Mouse (Mus musculus) olfactory bulb, adult 2 months (tissue): Measurements from ENCODE around the gene Jarid2. TPM values are rescaled to one million over a fixed set of nuclear protein-coding genes. Genes with fewer than 3 reads are reported as not detected.
A peak's percentile ranks its signal among the peaks of the same experiment; 100 is the strongest.

ENCODE experiments used
- H3K27ac ChIP-seq: fragments of 200-500 bp; 2 replicates; pipeline ENCODE4 v1.5.1; 2012; ENCODE audit warnings: low read depth, low read length; ENCODE audit not compliant: insufficient read depth
- H3K4me1 ChIP-seq: fragments of 200-500 bp; 2 replicates; pipeline ENCODE4 v1.6.1; 2012; ENCODE audit warnings: low read length; ENCODE audit not compliant: control insufficient read depth, insufficient read depth
- H3K4me3 ChIP-seq: fragments of 200-500 bp; 2 replicates; pipeline ENCODE4 v1.5.1; 2012; ENCODE audit warnings: mild to moderate bottlenecking, low read depth, low read length, moderate library complexity; ENCODE audit not compliant: insufficient read depth
- CTCF ChIP-seq: fragments of 200-500 bp; IDR thresholded peaks from 2 replicates; pipeline ENCODE4 v1.5.1; 2012; ENCODE audit warnings: low read depth, mild to moderate bottlenecking, low read length, moderate library complexity; ENCODE audit not compliant: insufficient read depth
- POLR2A ChIP-seq: fragments of 200-500 bp; IDR thresholded peaks from 2 replicates; pipeline ENCODE4 v1.6.1; 2012; ENCODE audit warnings: mild to moderate bottlenecking, low read depth, low read length, moderate library complexity; ENCODE audit not compliant: insufficient read depth
- WGBS: fragments of 180-500 bp; shearing (Covaris S2); methylation state at CpG from one replicate; pipeline ENCODE4 v1.1.7; 2018; 5-methylcytosine and 5-hydroxymethylcytosine counted together
- polyA plus RNA-seq: library from polyadenylated mRNA; stranded (reverse); fragments of >200 nt; gene quantifications from 2 replicates; pipeline ENCODE4 v1.2.4, GENCODE M21; 2012; ENCODE audit warnings: low replicate concordance; ENCODE audit not compliant: missing spikeins, insufficient read depth, insufficient read length

The Jarid2 gene
- polyA plus RNA-seq, 1 experiment = 107 TPM

DNA sequence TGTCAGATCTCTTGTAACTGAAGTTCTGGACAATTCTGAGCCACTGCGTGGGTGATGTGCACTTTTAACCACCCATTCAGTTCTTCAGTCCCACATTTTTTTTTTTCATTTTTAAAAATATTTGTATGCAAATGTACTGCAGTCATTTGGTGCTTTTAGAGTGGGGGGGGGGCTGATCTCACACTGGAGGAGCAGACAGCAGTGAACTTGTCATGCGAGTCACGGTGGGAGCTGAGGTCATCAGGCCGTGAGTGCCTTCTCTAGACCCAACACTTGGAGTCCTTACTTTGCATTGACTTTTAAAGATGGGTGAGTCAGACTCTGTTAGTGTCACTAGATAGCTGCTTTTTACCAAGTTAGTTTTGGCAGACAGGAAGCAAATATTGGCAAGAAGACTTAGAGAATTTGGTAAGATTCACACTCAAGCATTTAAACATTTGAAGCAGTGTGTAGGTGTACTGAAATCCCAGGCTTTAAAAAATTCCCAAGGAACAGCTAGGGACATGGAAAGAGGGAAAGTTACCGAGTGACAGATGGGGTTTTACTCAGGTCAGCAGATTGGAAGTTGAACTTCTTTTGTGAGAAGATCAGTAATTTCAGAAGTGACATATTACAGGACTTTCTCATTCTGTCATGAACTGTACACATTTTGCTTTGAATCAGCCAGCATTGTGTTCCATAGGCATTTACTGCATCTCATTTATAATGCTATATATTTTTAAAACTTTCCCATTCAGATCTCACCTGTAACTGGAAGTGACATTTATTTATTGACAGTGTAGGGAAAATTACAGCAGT lies 41.7 kb downstream of the Jarid2 start:
- TF ChIP-seq CTCF = no peak
- TF ChIP-seq POLR2A = no peak
- no peak overlapping the region for H3K27ac ChIP-seq
- peaks cover 2% of the 10 kb centered on the region; the same call in 1 of the 2 replicates for H3K4me1 ChIP-seq
- no peak overlapping the region for H3K4me3 ChIP-seq
- 63% methylated on average over 5 of the region's 5 CpGs for WGBS

DNA sequence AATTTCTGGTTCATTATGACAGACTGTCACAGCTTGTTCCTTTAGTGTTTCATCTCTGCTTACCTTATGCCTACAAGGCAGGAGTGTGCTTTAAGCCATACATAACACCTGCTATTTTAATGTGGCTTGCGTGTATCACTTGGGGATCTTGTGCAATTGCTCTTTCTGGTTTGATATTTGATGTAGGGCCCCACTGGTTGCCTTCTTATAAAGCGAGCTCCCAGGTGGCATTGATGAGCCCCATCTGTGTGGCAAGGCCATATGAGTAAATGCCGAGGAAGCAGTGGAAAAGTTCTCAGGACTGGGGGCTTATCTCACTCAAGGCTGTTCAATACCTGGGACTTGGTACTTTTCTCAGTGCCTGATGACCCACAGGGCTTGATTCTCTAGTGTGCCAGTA lies 43.5 kb downstream of the Jarid2 start:
- Histone ChIP-seq H3K27ac (no peak overlapping the region), H3K4me3 (no peak overlapping the region), H3K4me1 (peaks cover 2% of the 10 kb centered on the region; the same call in 1 of the 2 replicates)
- 94% methylated on average over 3 of the region's 3 CpGs for WGBS
- TF ChIP-seq POLR2A = no peak
- no peak for TF ChIP-seq CTCF

DNA sequence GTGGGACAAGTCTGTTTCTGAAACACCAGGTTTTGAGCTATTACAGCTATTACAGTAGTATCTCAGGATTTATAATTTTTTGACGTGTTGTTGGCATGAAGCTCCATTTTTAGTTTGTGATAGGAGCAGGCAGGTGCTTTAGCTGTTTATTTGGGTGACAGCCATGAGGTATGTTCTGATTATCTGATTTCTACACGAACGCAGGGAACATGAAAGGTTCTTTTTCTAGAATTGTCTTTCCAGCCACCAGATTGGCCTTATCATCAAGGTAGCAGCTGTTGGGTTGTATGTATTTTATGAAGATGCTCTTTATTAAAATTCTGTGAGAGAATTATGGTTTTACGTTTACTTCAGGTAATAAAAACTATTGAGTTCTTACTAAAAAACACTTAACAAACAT lies 45.1 kb downstream of the Jarid2 start:
- WGBS = 93% methylated on average over 4 of the region's 4 CpGs
- Histone ChIP-seq H3K4me3 (no peak overlapping the region), H3K27ac (no peak overlapping the region), H3K4me1 (peaks cover 2% of the 10 kb centered on the region; the same call in 1 of the 2 replicates)
- TF ChIP-seq POLR2A = no peak
- TF ChIP-seq CTCF = no peak

DNA sequence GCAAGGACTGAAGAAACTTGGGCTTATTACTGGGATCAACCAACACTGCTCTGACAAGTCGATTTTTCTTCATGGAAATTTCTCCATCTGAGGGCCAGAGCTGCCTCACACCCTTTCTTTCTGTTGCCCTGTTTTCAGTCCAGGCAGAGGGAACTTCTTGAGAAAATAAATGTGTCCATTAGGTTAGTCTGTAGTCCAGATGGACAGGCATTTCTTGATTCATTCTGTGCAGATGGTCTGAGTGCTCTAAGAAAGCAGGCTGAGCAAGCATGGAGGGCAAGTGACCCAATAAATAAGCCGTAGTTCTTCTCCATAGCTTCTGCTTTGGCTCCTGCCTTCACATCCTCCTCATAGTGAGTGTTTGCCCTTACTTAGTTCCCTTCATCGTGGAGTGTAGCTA lies 46.1 kb downstream of the Jarid2 start:
- H3K4me3 ChIP-seq = no peak overlapping the region
- no peak overlapping the region for H3K27ac ChIP-seq
- 57% methylated on average over 3 of the region's 3 CpGs for WGBS
- H3K4me1 ChIP-seq = peaks cover 2% of the 10 kb centered on the region; the same call in 1 of the 2 replicates
- no peak for TF ChIP-seq CTCF
- TF ChIP-seq POLR2A = no peak

DNA sequence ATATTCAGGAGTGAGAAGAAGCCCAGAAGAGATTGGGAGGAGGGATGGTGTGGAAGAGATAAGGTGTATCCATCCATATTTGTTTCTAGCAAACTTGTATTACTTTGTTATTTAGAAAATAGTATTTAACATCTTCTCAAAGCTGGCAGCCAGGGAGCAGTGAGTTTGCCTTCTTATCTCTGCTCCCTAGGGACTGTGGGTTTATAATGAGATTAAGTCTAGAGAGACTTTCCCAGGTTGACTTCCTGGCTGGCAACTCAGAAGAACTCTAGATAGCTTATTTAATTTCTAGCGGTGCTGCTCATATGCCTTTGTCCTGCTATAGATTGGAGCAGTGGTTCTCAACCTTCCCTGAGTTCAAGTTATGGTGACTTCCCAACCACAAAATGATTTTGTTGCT lies 51.2 kb downstream of the Jarid2 start:
- TF ChIP-seq POLR2A = no peak
- WGBS = 95% methylated on average over 1 of the region's 1 CpGs
- H3K4me1 ChIP-seq = peaks cover 9% of the 10 kb centered on the region
- no peak overlapping the region for H3K4me3 ChIP-seq
- no peak overlapping the region for H3K27ac ChIP-seq

DNA sequence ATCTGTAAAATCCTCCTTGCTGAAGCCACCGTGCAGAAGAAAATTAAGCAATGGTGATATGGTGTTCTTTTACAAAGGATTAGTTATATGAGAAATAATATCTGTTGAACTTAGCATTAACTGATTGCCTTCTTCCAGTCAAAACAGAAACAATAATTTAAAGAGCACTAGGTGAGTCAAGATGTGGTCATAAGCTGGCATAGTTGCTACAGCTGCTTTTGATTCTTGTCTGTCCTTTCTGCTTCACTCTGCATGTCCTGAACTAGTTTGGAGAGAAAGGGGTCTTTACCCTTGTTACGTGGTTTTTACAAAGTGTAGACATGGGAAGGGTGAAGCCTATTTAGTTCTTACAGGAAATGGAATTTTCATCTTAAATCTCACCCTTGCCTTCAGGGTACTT lies 51.9 kb downstream of the Jarid2 start:
- H3K27ac ChIP-seq = no peak overlapping the region
- no peak overlapping the region for H3K4me3 ChIP-seq
- H3K4me1 ChIP-seq = peaks cover 9% of the 10 kb centered on the region
- TF ChIP-seq POLR2A = no peak
- TF ChIP-seq CTCF = no peak
- WGBS = 84% methylated on average over 2 of the region's 2 CpGs

DNA sequence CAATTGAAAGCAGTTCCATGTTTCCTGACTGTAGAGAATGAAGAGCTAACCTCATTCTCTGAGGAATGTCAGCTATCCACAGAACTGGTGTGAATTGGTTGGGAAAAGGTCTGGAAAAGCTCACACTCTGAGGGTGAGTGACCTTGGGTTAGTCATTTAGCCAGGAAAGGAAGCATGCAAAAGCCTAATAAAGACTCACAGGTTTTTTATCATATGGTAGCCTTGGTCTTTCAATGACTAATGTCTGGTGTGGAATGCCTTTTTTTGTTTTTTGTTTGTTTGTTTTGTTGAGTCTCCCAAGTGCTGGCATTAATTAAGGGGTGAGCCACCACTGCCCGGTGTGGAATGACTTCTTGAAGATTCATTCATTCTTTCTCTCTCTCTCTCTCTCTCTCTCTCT lies 55.3 kb downstream of the Jarid2 start:
- Histone ChIP-seq H3K27ac (no peak overlapping the region), H3K4me1 (peaks cover 12% of the 10 kb centered on the region), H3K4me3 (no peak overlapping the region)
- 21% methylated on average over 1 of the region's 1 CpGs for WGBS
- TF ChIP-seq CTCF = no peak
- no peak for TF ChIP-seq POLR2A

DNA sequence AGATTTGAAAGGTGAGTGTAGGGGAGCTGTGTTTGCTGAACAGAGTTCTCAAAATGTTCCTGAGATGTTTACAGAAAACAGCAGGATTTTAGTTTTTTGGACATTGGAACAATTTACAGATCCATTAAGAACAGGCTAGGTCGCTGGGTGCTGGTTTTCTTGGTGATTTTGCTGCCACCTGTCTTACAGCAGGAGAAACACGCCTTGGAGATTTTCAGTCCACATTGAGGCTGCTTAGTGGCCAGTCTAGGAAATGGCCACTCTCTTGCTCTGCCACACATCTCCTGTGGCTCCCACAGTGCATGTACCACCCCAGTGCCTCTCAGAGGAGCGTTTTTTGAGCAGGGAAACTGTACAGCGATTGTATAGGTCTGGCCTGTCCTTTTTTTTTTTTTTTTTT lies 57.0 kb downstream of the Jarid2 start:
- Histone ChIP-seq H3K27ac (no peak overlapping the region), H3K4me1 (peaks cover 12% of the 10 kb centered on the region), H3K4me3 (no peak overlapping the region)
- WGBS = 35% methylated on average over 4 of the region's 4 CpGs
- TF ChIP-seq CTCF (peak; percentile 35; the same call in 1 of the 2 replicates), POLR2A (no peak)

DNA sequence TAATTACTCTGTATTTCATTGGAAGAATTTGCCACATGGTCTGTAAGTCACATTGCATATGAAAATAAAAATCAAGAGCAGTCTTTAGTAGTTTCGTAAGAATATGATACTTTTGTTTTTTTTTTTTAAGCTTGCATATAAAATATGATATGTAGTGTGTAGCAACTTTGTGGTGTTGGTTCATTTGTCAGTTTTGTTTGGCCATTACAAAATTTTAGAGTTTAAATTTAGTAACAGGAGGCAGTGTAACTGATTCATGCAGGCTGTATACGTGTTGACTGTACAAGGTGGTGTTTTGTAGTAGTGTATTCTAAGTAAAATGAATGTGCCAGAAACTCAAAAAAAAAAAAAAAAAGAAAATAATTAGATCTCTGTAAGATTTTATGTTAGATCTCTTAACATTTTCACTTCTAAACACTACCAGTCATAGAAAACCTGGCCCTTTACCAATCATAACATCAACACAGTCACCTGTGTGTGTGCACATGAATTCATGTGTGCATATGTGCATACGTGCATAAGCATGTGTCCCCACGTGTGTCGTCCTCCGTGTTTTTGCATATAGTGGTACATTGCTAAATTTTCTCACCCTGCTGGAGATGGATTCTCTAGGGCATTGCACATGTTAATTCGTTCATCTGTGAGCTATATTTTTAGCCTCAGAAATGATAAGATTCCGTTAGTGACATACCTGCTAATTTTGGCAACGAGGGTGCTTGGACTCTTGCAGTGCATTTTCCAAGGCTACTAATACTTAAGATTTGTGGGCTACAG lies 59.3 kb downstream of the Jarid2 start:
- TF ChIP-seq POLR2A (no peak), CTCF (no peak)
- H3K4me1 ChIP-seq = peaks cover 10% of the 10 kb centered on the region
- H3K27ac ChIP-seq = no peak overlapping the region
- no peak overlapping the region for H3K4me3 ChIP-seq
- 61% methylated on average over 9 of the region's 9 CpGs for WGBS
